Mouse (Mus musculus) intestine, postnatal 0 days (tissue): ENCODE measurements around the gene Ptprt. TPM values are rescaled to one million over a fixed set of nuclear protein-coding genes. Genes with fewer than 3 reads are reported as not detected.

ENCODE experiments used
- ATAC-seq: fragments of 200-750 bp; cut with Nextera tagmentation; 2 replicates; pipeline ENCODE4 v1.8.0; 2017; ENCODE audit warnings: mild to moderate bottlenecking, moderate TSS enrichment, moderate library complexity
- H3K27ac ChIP-seq: fragments of 300-500 bp; sonication (generic); 2 replicates; pipeline ENCODE4 v1.5.1; 2014; ENCODE audit warnings: mild to moderate bottlenecking, low read depth, low read length, moderate library complexity
- H3K27me3 ChIP-seq: fragments of 300-500 bp; sonication (generic); replicated peaks from 2 replicates; pipeline ENCODE4 v1.6.1; 2014; ENCODE audit warnings: low read length, mixed read lengths; ENCODE audit not compliant: control insufficient read depth, insufficient read depth
- H3K36me3 ChIP-seq: fragments of 300-500 bp; sonication (generic); 2 replicates; pipeline ENCODE4 v1.6.1; 2014; ENCODE audit warnings: mild to moderate bottlenecking, moderate library complexity; ENCODE audit not compliant: control insufficient read depth, insufficient read depth
- H3K4me1 ChIP-seq: fragments of 300-500 bp; sonication (generic); replicated peaks from 2 replicates; pipeline ENCODE4 v1.6.1; 2014; ENCODE audit warnings: antibody characterized with exemption, low read length, mixed read lengths; ENCODE audit not compliant: control insufficient read depth, insufficient read depth
- H3K4me2 ChIP-seq: fragments of 300-500 bp; sonication (generic); replicated peaks from 2 replicates; pipeline ENCODE4 v1.6.1; 2014; ENCODE audit warnings: low read depth, mild to moderate bottlenecking, moderate library complexity
- H3K4me3 ChIP-seq: fragments of 300-500 bp; sonication (generic); 2 replicates; pipeline ENCODE4 v1.5.1; 2014; ENCODE audit warnings: low read depth, low read length
- H3K9ac ChIP-seq: fragments of 300-500 bp; sonication (generic); 2 replicates; pipeline ENCODE4 v1.6.1; 2014; ENCODE audit warnings: mild to moderate bottlenecking, low read depth, low read length
- H3K9me3 ChIP-seq: fragments of 300-500 bp; sonication (generic); 2 replicates; pipeline ENCODE4 v1.6.1; 2016; ENCODE audit warnings: mixed run types; ENCODE audit not compliant: control insufficient read depth
- CTCF ChIP-seq: sonication (generic); IDR thresholded peaks from 2 replicates; pipeline ENCODE4 v1.5.1; 2016; ENCODE audit warnings: low read depth, mild to moderate bottlenecking, control low read depth, antibody characterized with exemption, moderate library complexity
- WGBS: fragments of 180-500 bp; shearing (Covaris S2); extraction: QIAGEN DNeasy Blood & Tissue Kit; methylation state at CpG from one replicate; pipeline ENCODE4 v1.1.7; 2014; 5-methylcytosine and 5-hydroxymethylcytosine counted together
- polyA plus RNA-seq: library from polyadenylated mRNA; unstranded; fragments of >200 nt; fragmentation: Nextera tagmentation; extraction: Ambion mirVana; gene quantifications from 2 replicates; pipeline ENCODE4 v1.2.1, GENCODE M21; 2015

The Ptprt gene
- polyA plus RNA-seq, 1 experiment from 2014 or later: 0.59 TPM

DNA sequence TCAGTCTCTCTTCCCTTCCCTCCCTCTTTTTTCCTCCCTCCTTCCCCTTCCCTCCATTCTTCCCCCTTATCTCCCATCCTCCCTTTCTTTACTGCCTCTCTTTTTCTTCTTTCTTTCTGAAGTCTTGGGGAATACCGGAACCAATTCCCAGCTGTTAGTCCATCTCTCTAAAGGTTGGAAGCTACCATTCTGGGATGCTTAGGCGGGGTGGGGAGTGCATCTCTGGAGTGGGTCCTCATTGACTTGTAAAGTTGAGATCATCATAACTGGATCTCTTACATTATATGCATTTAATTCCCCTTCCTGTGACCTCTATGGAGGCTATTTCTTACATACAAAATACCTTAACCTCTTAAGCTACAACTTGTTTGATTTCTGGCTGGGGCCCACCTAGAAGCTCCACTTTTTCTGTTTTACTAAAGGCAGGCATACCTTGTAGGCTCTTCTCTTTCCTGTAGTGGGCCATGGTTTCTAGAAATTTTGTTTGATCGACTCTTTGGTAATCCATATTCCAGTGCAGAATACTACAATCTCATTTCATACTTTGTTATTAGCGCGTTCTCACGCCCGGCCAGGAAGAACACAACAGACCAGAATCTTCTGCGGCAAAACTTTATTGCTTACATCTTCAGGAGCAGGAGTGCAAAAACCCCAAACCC, 1149.7 kb downstream of the Ptprt start:
- Histone ChIP-seq H3K9ac (no peak overlapping the region), H3K27me3 (no peaks in the 10 kb centered on the region), H3K4me2 (peak overlapping the region; percentile 58), H3K9me3 (no peaks in the 10 kb centered on the region), H3K4me3 (peak overlapping the region; percentile 33), H3K27ac (no peak overlapping the region), H3K36me3 (no peaks in the 10 kb centered on the region), H3K4me1 (no peaks in the 10 kb centered on the region)
- ATAC-seq: no peak
- TF ChIP-seq CTCF: no peak
- WGBS: 22% methylated on average over 8 of the region's 8 CpGs

DNA sequence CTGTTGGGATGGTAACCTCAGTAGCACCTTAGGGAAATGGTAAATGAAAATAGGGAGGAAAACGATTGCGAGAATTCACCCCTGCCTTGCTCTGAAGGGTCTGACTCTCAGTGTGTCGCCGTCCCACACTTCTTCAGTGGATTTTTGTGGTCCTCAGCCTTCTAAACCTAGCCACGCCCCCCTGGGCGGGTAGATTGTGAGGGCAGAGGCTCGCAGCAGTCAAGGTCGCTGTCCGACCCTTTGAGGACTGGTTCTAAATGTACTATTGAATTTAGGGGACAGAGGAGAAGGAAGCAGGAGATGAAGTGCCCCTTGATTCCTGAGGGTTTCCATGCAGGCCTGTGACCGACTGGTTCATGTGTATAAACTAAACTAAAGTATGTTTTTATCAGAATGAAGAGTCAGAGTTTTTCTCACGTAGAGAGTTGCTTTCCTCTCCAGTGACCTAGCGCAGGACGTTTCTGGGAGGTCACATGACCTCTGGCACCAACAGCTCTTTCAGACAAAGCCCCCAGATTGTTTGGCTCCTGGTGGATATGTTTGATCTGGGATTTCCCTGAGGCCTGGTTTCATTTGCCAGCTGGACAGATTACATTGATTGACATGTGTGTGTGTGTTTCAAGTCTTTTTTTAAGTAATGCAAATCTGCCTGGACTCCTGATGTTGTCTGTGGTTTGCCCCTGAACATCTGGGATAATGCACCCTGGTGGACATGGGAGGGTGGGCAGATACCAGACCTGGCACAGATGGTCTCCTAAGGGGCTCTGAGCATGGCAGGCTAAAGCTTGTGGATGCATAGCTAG, 1161.6 kb downstream of the Ptprt start:
- TF ChIP-seq CTCF: no peak
- 11% methylated on average over 13 of the region's 13 CpGs for WGBS
- H3K4me3 ChIP-seq: no peak overlapping the region

DNA sequence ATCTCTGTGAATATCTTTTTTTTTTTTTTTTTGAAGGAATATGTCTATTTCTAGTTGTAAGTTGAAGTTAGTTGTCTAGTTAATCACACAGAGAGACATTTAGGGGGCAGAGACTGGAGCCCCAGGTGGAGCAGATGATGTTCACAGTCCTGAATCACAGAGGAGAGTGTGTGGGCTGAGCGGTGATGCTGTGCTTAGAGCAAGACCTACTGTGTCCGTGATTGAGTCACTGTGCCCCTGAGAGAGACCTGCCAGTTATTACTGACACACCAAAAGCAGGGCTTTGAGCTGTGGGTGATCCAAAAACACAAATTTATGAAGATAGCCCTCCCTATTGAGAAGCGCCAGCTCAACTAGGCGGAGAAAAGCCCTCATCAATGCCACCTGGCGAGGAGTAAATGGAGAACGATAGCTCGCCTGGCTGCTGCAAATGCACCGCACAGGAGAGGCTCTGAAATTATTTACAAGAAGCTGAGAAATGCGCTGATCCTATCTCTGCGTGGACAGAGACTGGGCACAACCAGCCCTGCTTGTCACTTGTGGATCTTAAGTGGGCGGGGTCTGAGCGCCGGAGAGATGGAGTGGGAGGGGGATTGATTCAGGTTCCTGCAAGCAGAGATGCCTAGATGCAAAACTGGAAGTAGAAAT, 1162.4 kb downstream of the Ptprt start:
- Histone ChIP-seq H3K4me3 (no peak overlapping the region), H3K27ac (no peak overlapping the region), H3K36me3 (no peaks in the 10 kb centered on the region), H3K9me3 (no peaks in the 10 kb centered on the region), H3K4me1 (no peaks in the 10 kb centered on the region), H3K27me3 (no peaks in the 10 kb centered on the region), H3K9ac (no peak overlapping the region), H3K4me2 (peak overlapping the region; percentile 37)
- ATAC-seq: no peak
- 20% methylated on average over 13 of the region's 13 CpGs for WGBS
- TF ChIP-seq CTCF: no peak

More for the DNA sequence above, 1161.6 kb downstream of the Ptprt start:
- H3K36me3 ChIP-seq: no peaks in the 10 kb centered on the region
- H3K9me3 ChIP-seq: no peaks in the 10 kb centered on the region
- H3K4me1 ChIP-seq: no peaks in the 10 kb centered on the region
- no peaks in the 10 kb centered on the region for H3K27me3 ChIP-seq
- no peak for ATAC-seq
- H3K9ac ChIP-seq: no peak overlapping the region
- H3K4me2 ChIP-seq: peak overlapping the region; percentile 37
- no peak overlapping the region for H3K27ac ChIP-seq

DNA sequence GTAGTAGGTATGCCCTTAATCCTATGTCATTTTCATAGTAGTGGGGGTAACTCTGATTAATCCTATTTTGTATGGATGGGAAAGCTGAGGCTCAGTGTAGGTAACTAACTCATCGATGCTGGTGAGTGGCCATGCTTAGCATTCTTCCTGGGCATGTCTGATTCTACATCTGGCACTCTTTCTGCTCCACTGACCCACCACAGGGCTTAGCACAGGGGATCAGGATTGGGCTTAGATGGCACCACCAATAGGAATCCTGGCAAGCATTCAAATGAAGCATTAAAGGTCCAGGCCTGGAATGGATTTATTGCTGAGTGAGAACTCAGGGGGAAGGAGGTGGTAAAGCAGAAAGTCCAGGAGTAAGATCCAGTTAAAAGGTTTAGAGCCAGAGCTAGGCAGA, 1179.2 kb downstream of the Ptprt start:
- H3K4me1 ChIP-seq: no peaks in the 10 kb centered on the region
- H3K4me3 ChIP-seq: no peak overlapping the region
- no peaks in the 10 kb centered on the region for H3K36me3 ChIP-seq
- H3K9me3 ChIP-seq: no peaks in the 10 kb centered on the region
- 84% methylated on average over 1 of the region's 1 CpGs for WGBS
- H3K9ac ChIP-seq: no peak overlapping the region
- H3K27me3 ChIP-seq: no peaks in the 10 kb centered on the region
- TF ChIP-seq CTCF: no peak
- ATAC-seq: no peak
- H3K4me2 ChIP-seq: no peak overlapping the region
- no peak overlapping the region for H3K27ac ChIP-seq

GRCm38 (mm10) chr2:161480445-161480844, 1180.5 kb downstream of the Ptprt start:
- H3K4me1 ChIP-seq: no peaks in the 10 kb centered on the region
- no peak for ATAC-seq
- no peak for TF ChIP-seq CTCF

More at GRCm38 (mm10) chr2:161480445-161480844, 1180.5 kb downstream of the Ptprt start:
- H3K27me3 ChIP-seq: no peaks in the 10 kb centered on the region
- H3K4me3 ChIP-seq: no peak overlapping the region
- H3K4me2 ChIP-seq: no peak overlapping the region
- no peaks in the 10 kb centered on the region for H3K9me3 ChIP-seq
- no peak overlapping the region for H3K9ac ChIP-seq
- H3K27ac ChIP-seq: no peak overlapping the region
- no peaks in the 10 kb centered on the region for H3K36me3 ChIP-seq
